Mouse (Mus musculus) intestine, embryonic 14.5 days (tissue): ENCODE data around the gene Fbxo24. TPM values are rescaled to one million over a fixed set of nuclear protein-coding genes. Genes with fewer than 3 reads are reported as not detected.

ENCODE experiments used
- ATAC-seq: fragments of 200-750 bp; cut with Nextera tagmentation; replicated peaks from 2 replicates; pipeline ENCODE4 v1.8.0; 2017; ENCODE audit warnings: low read depth, moderate number of reproducible peaks, moderate TSS enrichment, moderate library complexity; ENCODE audit not compliant: low FRiP score, low TSS enrichment
- DNase-seq: peaks from one replicate; pipeline ENCODE4 v3.0.0-alpha.2; 2018; ENCODE audit warnings: low spot score
- H3K27ac ChIP-seq: fragments of 300-500 bp; sonication (generic); 2 replicates; pipeline ENCODE4 v1.5.1; 2014; ENCODE audit warnings: low read depth, mild to moderate bottlenecking, control low read depth
- H3K27me3 ChIP-seq: fragments of 300-500 bp; sonication (generic); replicated peaks from 2 replicates; pipeline ENCODE4 v1.6.1; 2014; ENCODE audit warnings: low read length, control low read depth; ENCODE audit not compliant: control insufficient read depth, insufficient read depth
- H3K36me3 ChIP-seq: fragments of 300-500 bp; sonication (generic); 2 replicates; pipeline ENCODE4 v1.6.1; 2014; ENCODE audit warnings: low read length, control low read depth; ENCODE audit not compliant: control insufficient read depth, insufficient read depth
- H3K4me1 ChIP-seq: fragments of 300-500 bp; sonication (generic); replicated peaks from 2 replicates; pipeline ENCODE4 v1.6.1; 2014; ENCODE audit warnings: low read length, control low read depth, mixed read lengths; ENCODE audit not compliant: control insufficient read depth, insufficient read depth
- H3K4me2 ChIP-seq: fragments of 300-500 bp; sonication (generic); 2 replicates; pipeline ENCODE4 v1.6.1; 2014; ENCODE audit warnings: low read length
- H3K4me3 ChIP-seq: fragments of 300-500 bp; sonication (generic); 2 replicates; pipeline ENCODE4 v1.5.1; 2014; ENCODE audit warnings: low read depth, low read length, control low read depth, mixed read lengths
- H3K9ac ChIP-seq: fragments of 300-500 bp; sonication (generic); 2 replicates; pipeline ENCODE4 v1.6.1; 2014; ENCODE audit warnings: mild to moderate bottlenecking, low read length
- H3K9me3 ChIP-seq: fragments of 300-500 bp; sonication (generic); 2 replicates; pipeline ENCODE4 v1.6.1; 2016; ENCODE audit warnings: low read length, control low read depth; ENCODE audit not compliant: control insufficient read depth
- WGBS: fragments of 180-500 bp; shearing (Covaris S2); extraction: QIAGEN DNeasy Blood & Tissue Kit; methylation state at CpG from one replicate; pipeline ENCODE4 v1.1.7; 2014; 5-methylcytosine and 5-hydroxymethylcytosine counted together
- polyA plus RNA-seq: library from polyadenylated mRNA; unstranded; fragments of >200 nt; fragmentation: Nextera tagmentation; extraction: Ambion mirVana; gene quantifications from 2 replicates; pipeline ENCODE4 v1.2.1, GENCODE M21; 2014

Gene Fbxo24
- polyA plus RNA-seq, 1 experiment from 2014 or later = 0.11 TPM

DNA sequence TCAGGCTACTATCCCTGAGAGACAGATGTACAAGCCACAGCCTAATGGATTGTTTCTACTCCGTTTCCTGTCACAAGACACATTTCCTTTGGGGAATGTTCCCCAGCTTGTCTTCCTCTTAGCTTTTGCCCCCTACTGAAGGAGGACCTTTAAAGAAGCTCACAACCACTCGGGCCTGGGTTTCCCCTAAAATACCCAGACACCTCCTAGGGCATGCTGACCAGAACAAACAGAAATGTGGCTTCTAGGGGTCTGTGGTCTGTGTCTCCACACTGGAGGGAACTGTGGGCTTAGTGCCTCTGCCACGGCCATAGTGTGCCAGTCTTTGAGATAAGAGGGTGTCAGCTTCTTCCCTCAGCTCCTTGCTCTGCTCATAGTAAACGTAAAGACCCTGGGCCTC lies 2.8 kb upstream of the Fbxo24 start:
- H3K4me2 ChIP-seq = peak overlapping the region; percentile 80
- DNase-seq (no peak), ATAC-seq (no peak)
- H3K9ac ChIP-seq = no peak overlapping the region
- no peak overlapping the region for H3K4me3 ChIP-seq
- H3K27me3 ChIP-seq = no peaks in the 10 kb centered on the region
- no peaks in the 10 kb centered on the region for H3K9me3 ChIP-seq
- WGBS = 68% methylated on average over 4 of the region's 4 CpGs
- peaks cover 32% of the 10 kb centered on the region for H3K36me3 ChIP-seq
- H3K27ac ChIP-seq = no peak overlapping the region; the same call in 1 of the 2 replicates
- H3K4me1 ChIP-seq = peaks cover 29% of the 10 kb centered on the region

DNA sequence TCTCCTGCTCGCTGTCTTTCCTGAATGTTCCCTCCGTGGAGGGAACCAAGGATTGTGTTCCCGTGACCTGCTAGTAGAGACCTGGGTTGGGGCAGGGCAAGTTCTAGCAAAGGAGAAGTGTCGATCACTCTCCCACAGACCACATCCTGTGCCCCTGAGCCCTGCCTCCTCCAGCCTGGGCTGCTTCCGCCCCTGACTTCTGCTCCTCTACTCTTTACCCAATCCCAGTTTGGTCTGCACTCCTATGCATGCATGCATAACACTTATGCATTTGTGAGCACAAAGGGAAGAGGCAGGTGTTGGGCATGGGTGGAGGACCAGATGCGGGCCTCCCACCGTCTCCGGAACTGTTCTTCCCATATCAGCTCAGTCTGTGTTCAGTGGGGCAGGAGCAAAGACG lies 2.4 kb upstream of the Fbxo24 start:
- H3K4me2 ChIP-seq = peak overlapping the region; percentile 80
- no peak for DNase-seq
- peak overlapping the region; percentile 20; the same call in 1 of the 2 replicates for H3K9ac ChIP-seq
- peak overlapping the region; percentile 18; the same call in 1 of the 2 replicates for H3K4me3 ChIP-seq
- peaks cover 29% of the 10 kb centered on the region for H3K4me1 ChIP-seq
- no peaks in the 10 kb centered on the region for H3K27me3 ChIP-seq
- H3K36me3 ChIP-seq = peaks cover 28% of the 10 kb centered on the region
- H3K9me3 ChIP-seq = no peaks in the 10 kb centered on the region
- 61% methylated on average over 9 of the region's 9 CpGs for WGBS
- peak overlapping the region; percentile 94 for H3K27ac ChIP-seq
- no peak for ATAC-seq

DNA sequence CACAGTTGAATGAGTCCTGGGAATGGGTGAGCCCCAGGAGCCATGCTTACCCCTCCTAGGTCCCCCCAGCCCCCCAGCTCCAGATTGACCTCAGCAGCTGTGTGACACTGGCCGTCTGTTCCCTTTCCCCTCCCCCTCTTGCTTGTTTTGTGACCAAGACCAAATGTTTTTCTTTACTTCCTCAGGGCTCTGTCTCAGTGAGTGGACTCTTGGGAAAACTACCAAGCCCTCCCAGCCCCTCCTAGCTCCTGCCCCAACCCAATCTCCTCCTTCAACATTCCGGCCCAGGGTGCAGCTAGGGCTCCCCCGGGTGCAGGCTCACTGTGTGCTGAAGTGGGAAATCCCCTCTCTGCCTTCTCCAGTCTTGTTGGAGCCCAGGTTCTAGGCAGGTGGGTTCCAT lies 1.8 kb upstream of the Fbxo24 start:
- H3K9ac ChIP-seq = peak overlapping the region; percentile 20
- peak overlapping the region; percentile 94 for H3K27ac ChIP-seq
- H3K27me3 ChIP-seq = no peaks in the 10 kb centered on the region
- peak overlapping the region; percentile 80 for H3K4me2 ChIP-seq
- H3K4me1 ChIP-seq = peaks cover 29% of the 10 kb centered on the region
- no peak for ATAC-seq
- peaks cover 23% of the 10 kb centered on the region for H3K36me3 ChIP-seq
- no peaks in the 10 kb centered on the region for H3K9me3 ChIP-seq
- 25% methylated on average over 3 of the region's 3 CpGs for WGBS
- no peak for DNase-seq
- peak overlapping the region; percentile 18; the same call in 1 of the 2 replicates for H3K4me3 ChIP-seq

DNA sequence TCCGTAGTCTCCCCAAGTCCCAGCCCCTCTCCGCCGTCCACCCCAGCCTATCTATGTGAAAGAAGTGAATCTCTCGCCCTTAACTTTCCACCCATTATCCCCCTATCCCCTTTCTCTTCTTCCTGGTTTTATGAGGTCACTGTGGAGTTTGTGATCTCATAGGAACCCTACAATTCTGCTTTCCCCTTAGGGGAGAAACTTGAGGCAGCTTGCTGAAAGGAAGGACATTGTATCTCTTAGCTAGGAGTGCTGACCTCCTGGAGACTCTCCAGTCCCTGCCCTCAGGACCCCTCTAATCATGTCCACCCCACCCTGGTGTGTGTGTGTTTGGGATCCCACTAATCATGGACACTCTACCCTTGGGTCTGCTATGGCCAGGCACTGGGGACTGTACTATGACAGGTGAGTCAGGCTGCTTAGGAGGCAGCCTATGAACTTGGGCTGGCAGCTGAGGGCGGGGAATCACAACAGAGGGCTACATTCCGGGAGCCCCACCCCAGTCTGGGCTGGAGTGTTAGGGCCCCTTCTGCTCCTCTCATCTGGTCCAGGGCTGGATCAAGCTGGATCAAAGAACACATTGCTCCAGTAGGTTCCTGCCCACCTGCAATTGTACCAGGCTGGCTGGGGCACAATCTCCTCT lies 1.2 kb upstream of the Fbxo24 start:
- Histone ChIP-seq H3K27ac (peak overlapping the region; percentile 94), H3K4me3 (peak overlapping the region; percentile 94), H3K9me3 (no peaks in the 10 kb centered on the region), H3K4me1 (peaks cover 29% of the 10 kb centered on the region), H3K36me3 (peaks cover 17% of the 10 kb centered on the region), H3K4me2 (peak overlapping the region; percentile 80), H3K9ac (peak overlapping the region; percentile 81), H3K27me3 (no peaks in the 10 kb centered on the region)
- DNase-seq (no peak), ATAC-seq (peak; percentile 13; the same call in 1 of the 2 replicates)
- WGBS = 18% methylated on average over 6 of the region's 6 CpGs

DNA sequence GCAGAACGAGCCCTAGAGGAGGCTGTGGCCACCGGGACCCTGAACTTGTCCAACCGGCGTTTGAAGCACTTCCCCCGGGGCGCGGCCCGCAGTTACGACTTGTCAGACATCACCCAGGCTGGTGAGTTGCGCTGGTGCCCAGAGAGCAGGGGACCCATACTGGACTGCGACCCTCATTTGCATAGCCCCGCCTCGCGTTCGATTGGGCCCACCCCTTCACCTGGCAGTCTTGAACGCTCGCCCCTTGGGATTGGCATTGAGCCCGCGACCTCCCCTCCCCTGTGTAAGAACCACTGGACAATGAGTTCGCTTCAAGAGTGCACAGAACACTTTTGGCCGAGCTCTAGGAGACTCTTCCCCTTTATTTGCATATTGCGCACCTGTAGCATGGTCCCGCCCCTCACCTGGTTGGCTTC lies 512 bp upstream of the Fbxo24 start:
- no peak for DNase-seq
- under 1% methylated on average over 23 of the region's 23 CpGs for WGBS

DNA sequence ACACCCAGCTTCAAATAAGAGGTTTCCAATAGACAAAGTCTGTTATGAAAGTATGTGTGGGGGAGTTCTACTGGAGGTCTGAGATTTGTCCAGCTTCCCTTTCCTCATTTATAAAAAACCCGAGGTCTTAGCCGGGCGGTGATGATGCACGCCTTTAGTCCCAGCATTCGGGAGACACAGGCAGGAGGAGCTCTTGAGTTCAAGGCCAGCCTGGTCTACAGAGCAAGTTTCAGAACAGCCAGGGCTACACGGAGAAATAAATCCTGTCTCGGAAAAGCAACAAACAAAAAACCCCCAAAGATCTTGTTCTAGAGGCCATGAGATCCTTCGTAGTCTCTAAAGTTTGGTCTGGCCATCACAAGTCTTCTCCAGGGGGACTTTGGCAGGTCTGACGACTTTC lies 811 bp downstream of the Fbxo24 start:
- Histone ChIP-seq H3K36me3 (peaks cover 2% of the 10 kb centered on the region; the same call in 1 of the 2 replicates), H3K4me3 (peak overlapping the region; percentile 94), H3K9me3 (no peaks in the 10 kb centered on the region), H3K9ac (peak overlapping the region; percentile 51), H3K27ac (peak overlapping the region; percentile 80), H3K4me1 (peaks cover 29% of the 10 kb centered on the region), H3K27me3 (no peaks in the 10 kb centered on the region), H3K4me2 (peak overlapping the region; percentile 59)
- DNase-seq (no peak), ATAC-seq (no peak)
- 0% methylated on average over 9 of the region's 9 CpGs for WGBS

More for the DNA sequence above, 512 bp upstream of the Fbxo24 start:
- Histone ChIP-seq H3K27ac (peak overlapping the region; percentile 94), H3K9me3 (no peaks in the 10 kb centered on the region), H3K9ac (peak overlapping the region; percentile 81), H3K4me1 (peaks cover 29% of the 10 kb centered on the region), H3K36me3 (peaks cover 14% of the 10 kb centered on the region), H3K4me3 (peak overlapping the region; percentile 94), H3K27me3 (no peaks in the 10 kb centered on the region), H3K4me2 (peak overlapping the region; percentile 80)
- ATAC-seq = peak; percentile 61

DNA sequence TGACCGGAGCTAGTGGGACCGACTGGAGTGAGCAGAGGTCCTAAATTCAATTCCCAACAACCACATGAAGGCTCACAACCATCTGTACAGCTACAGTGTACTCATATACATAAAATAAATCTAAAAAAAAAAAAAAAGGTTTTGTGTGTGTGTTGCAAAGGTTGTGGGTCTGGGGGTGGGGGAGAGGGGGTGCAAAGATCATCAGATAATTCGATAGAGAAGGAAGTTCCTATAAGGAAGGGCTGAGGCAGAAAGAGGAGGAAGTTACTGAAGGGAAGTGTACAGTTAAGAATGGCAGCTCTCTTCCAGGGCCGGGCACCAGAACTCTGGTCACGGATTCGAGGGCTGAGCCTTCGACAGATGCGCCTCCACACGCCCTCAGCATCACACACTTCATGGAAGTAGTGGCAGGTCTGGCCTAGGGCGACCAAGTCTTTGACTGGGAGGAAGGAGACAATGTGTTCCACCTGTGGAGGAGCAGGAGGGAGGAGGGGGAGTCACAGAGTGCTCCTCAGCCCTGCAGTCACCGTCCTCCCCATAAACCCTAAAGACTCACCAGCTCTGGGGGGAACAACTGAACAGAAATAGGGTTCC lies 4.8 kb downstream of the Fbxo24 start:
- ATAC-seq = no peak

DNA sequence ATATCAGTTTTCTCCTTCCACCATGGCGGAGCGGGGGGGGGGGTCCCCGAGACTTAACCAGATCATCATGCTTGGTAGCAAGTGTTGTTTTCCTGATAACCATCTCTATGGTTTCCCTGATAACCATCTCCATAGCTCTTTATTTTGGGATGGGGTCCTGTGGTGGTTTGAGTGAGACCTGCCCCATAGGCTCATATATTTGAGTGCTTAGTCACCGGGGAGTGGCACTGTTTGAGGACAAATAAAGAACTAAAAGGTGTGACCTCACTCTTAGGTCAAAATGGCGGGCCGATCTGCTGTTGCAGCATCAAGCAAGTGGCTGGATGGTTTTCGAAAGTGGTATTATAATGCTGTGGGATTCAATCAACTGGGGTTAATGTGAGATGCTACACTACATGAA lies 13.5 kb downstream of the Fbxo24 start:
- WGBS = 84% methylated on average over 7 of the region's 7 CpGs
- H3K27ac ChIP-seq = no peak overlapping the region
- H3K4me3 ChIP-seq = no peak overlapping the region

More for the DNA sequence above, 4.8 kb downstream of the Fbxo24 start:
- Histone ChIP-seq H3K27ac (no peak overlapping the region), H3K9ac (no peak overlapping the region), H3K4me2 (no peak overlapping the region), H3K9me3 (no peaks in the 10 kb centered on the region), H3K4me1 (peaks cover 8% of the 10 kb centered on the region), H3K4me3 (no peak overlapping the region), H3K36me3 (no peaks in the 10 kb centered on the region), H3K27me3 (no peaks in the 10 kb centered on the region)
- WGBS = 78% methylated on average over 11 of the region's 11 CpGs
- DNase-seq = no peak

More for the DNA sequence above, 13.5 kb downstream of the Fbxo24 start:
- DNase-seq = no peak
- Histone ChIP-seq H3K4me1 (peaks cover 27% of the 10 kb centered on the region), H3K4me2 (no peak overlapping the region), H3K36me3 (no peaks in the 10 kb centered on the region), H3K9ac (no peak overlapping the region), H3K27me3 (no peaks in the 10 kb centered on the region), H3K9me3 (no peaks in the 10 kb centered on the region)
- ATAC-seq = no peak
